Mouse (Mus musculus) heart, adult 11 months (tissue): ENCODE measurements at regions not wholly inside any gene's neighbourhood (a gene's known extent, or its start where the extent isn't known, plus 50 kb on each side); places are given as distances from the start of the nearest gene placed in this dataset.
A peak's percentile ranks its signal among the peaks of the same experiment; 100 is the strongest.

Source experiments
- DNase-seq: peaks from one replicate; pipeline ENCODE4 v3.0.0; 2022

- peak; percentile 83 for DNase-seq
Observed at GRCm38 (mm10) chr1:151119566-151119965, 62.8 kb upstream of the Gm47985 start.

GRCm38 (mm10) chr1:151121686-151122085 is 60.7 kb upstream of the Gm47985 start:
- no peak for DNase-seq

GRCm38 (mm10) chr1:151123964-151124363 is 58.4 kb upstream of the Gm47985 start:
- DNase-seq, result peak; percentile 9

- peak; percentile 55 for DNase-seq
Observed at GRCm38 (mm10) chr1:151125028-151125659, 57.2 kb upstream of the Gm47985 start.

GRCm38 (mm10) chr1:151125764-151126485 is 56.4 kb upstream of the Gm47985 start:
- peak; percentile 88 for DNase-seq

- DNase-seq, result peak; percentile 50
Observed at GRCm38 (mm10) chr1:151126756-151127155, 55.6 kb upstream of the Gm47985 start.

GRCm38 (mm10) chr1:151128005-151128404 is 54.3 kb upstream of the Gm47985 start:
- DNase-seq, result peak; percentile 98

GRCm38 (mm10) chr1:151128955-151129354 is 53.4 kb upstream of the Gm47985 start:
- DNase-seq, result peak; percentile 55

- peak; percentile 81 for DNase-seq
Observed at GRCm38 (mm10) chr1:151130036-151130435, 52.3 kb upstream of the Gm47985 start.

GRCm38 (mm10) chr1:151130845-151131626 is 51.3 kb upstream of the Gm47985 start:
- DNase-seq, result peak; percentile 50

GRCm38 (mm10) chr1:151131627-151132284 is 50.6 kb upstream of the Gm47985 start:
- no peak for DNase-seq
